Mouse (Mus musculus) adrenal gland, adult 8-10 months (tissue): ENCODE results near the gene Maip1. TPM values are rescaled to one million over a fixed set of nuclear protein-coding genes. Genes with fewer than 3 reads are reported as not detected.

Experiments used
- DNase-seq: peaks from one replicate; pipeline ENCODE4 v3.0.0; 2022
- total RNA-seq, 4 experiments: library from RNA; stranded (reverse); gene quantifications; 2 replicates each; pipeline ENCODE4 v1.2.4; 2022

Gene Maip1
- 10 to 100 TPM; 10.2 to 12.1 (median 11.5) TPM for total RNA-seq

GRCm38 (mm10) chr1:57406187-57407151, at the start of gene Maip1, which contains the start of gene Tyw5:
TSS of gene Maip1 (plus strand) at chr1:57406328.
TSS of gene Tyw5 (minus strand) at chr1:57407101.
- DNase-seq = peak; percentile 67

- DNase-seq = no peak
Observed at GRCm38 (mm10) chr1:57358546-57358945, 47.6 kb upstream of the Maip1 start.

GRCm38 (mm10) chr1:57367446-57367845, 38.7 kb upstream of the Maip1 start:
- no peak for DNase-seq

- no peak for DNase-seq
Observed at GRCm38 (mm10) chr1:57369111-57369510, 37.0 kb upstream of the Maip1 start.

- DNase-seq = no peak
Observed at GRCm38 (mm10) chr1:57370451-57370850, 35.7 kb upstream of the Maip1 start.

GRCm38 (mm10) chr1:57375276-57375675, 30.9 kb upstream of the Maip1 start:
- no peak for DNase-seq

GRCm38 (mm10) chr1:57376806-57377205, 29.3 kb upstream of the Maip1 start:
- DNase-seq = no peak

GRCm38 (mm10) chr1:57377376-57378341, 28.5 kb upstream of the Maip1 start, which contains the start of gene 1700066M21Rik:
TSS of gene 1700066M21Rik (plus strand) at chr1:57377620.
- DNase-seq = peak; percentile 89

- no peak for DNase-seq
Observed at GRCm38 (mm10) chr1:57386519-57386918, 19.6 kb upstream of the Maip1 start.

GRCm38 (mm10) chr1:57387876-57388275, 18.3 kb upstream of the Maip1 start:
- no peak for DNase-seq

- no peak for DNase-seq
Observed at GRCm38 (mm10) chr1:57388402-57389155, 17.5 kb upstream of the Maip1 start.

GRCm38 (mm10) chr1:57390993-57391790, 14.9 kb upstream of the Maip1 start:
- no peak for DNase-seq

GRCm38 (mm10) chr1:57392417-57392816, 13.7 kb upstream of the Maip1 start:
- DNase-seq = no peak

- DNase-seq = no peak
Observed at GRCm38 (mm10) chr1:57394051-57394450, 12.1 kb upstream of the Maip1 start.

GRCm38 (mm10) chr1:57400321-57400720, 5.8 kb upstream of the Maip1 start:
- DNase-seq = no peak

- no peak for DNase-seq
Observed at GRCm38 (mm10) chr1:57400877-57401276, 5.3 kb upstream of the Maip1 start.

GRCm38 (mm10) chr1:57402116-57402515, 4.0 kb upstream of the Maip1 start:
- no peak for DNase-seq

GRCm38 (mm10) chr1:57408994-57409393, 2.9 kb downstream of the Maip1 start:
- no peak for DNase-seq

GRCm38 (mm10) chr1:57413397-57413796, 7.3 kb downstream of the Maip1 start:
- DNase-seq = no peak

GRCm38 (mm10) chr1:57423696-57424095, 17.6 kb downstream of the Maip1 start:
- no peak for DNase-seq
